Mouse (Mus musculus) brain, embryonic 14.5 days (tissue): Measurements from ENCODE around the gene Mgmt. TPM values are rescaled to one million over a fixed set of nuclear protein-coding genes. Genes with fewer than 3 reads are reported as not detected.
A peak's percentile ranks its signal among the peaks of the same experiment; 100 is the strongest.

Experiments
- DNase-seq: peaks from one replicate; pipeline ENCODE4 v3.0.0-alpha.2; 2011; ENCODE audit warnings: low read depth
- CTCF ChIP-seq: fragments of 200-500 bp; IDR thresholded peaks from 2 replicates; pipeline ENCODE4 v1.5.1; 2012; ENCODE audit warnings: inconsistent platforms, mild to moderate bottlenecking, moderate library complexity, borderline replicate concordance; ENCODE audit not compliant: insufficient read depth, insufficient read length; ENCODE audit errors: extremely low read depth
- POLR2A ChIP-seq: fragments of 200-500 bp; IDR thresholded peaks from 2 replicates; pipeline ENCODE4 v1.6.1; 2012; ENCODE audit warnings: mild to moderate bottlenecking, inconsistent platforms, borderline replicate concordance; ENCODE audit not compliant: poor library complexity, insufficient read depth, insufficient read length, severe bottlenecking; ENCODE audit errors: extremely low read depth
- polyA plus RNA-seq: library from polyadenylated mRNA; depleted of rRNA; stranded (reverse); fragments of >200 nt; gene quantifications from 2 replicates; pipeline ENCODE4 v1.2.3, GENCODE M21; 2012

Gene Mgmt
- polyA plus RNA-seq, 1 experiment: 0.85 TPM

- no peak for TF ChIP-seq CTCF
- no peak for TF ChIP-seq POLR2A
- peak; percentile 50 for DNase-seq
Observed at GRCm38 (mm10) chr7:137009732-137010275, 115.4 kb downstream of the Mgmt start.

GRCm38 (mm10) chr7:137010451-137010850 lies 116.0 kb downstream of the Mgmt start:
- no peak for DNase-seq

DNA sequence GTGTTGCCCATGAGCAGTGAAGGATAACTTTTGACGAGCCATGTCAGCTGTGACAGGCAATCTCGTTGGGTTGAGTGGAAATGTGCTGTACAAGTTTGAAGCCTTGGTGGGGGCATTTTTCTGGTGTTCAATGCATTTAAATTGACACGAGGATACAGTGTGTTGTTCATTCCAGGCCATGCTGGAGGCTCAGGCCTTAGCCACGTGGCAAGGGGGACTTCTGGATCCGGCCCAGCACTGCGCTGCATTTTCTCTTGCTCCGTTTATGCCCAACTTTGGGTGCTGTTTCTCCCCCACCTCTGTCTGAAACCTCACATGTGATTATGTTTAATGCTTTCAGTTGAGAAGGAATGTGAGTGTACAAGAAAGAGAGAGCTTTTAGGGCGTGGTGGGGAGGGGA lies 118.3 kb downstream of the Mgmt start:
- no peak for DNase-seq
- TF ChIP-seq CTCF (no peak), POLR2A (no peak)

More at GRCm38 (mm10) chr7:137010451-137010850, 116.0 kb downstream of the Mgmt start:
- no peak for TF ChIP-seq CTCF

- no peak for TF ChIP-seq POLR2A
- no peak for TF ChIP-seq CTCF
- no peak for DNase-seq
Observed at GRCm38 (mm10) chr7:137013433-137013832, 119.0 kb downstream of the Mgmt start.

GRCm38 (mm10) chr7:137018614-137019013 lies 124.2 kb downstream of the Mgmt start:
- no peak for DNase-seq
- no peak for TF ChIP-seq POLR2A
- TF ChIP-seq CTCF: no peak

- no peak for DNase-seq
- TF ChIP-seq CTCF (no peak), POLR2A (no peak)
Observed at GRCm38 (mm10) chr7:137020195-137020594, 125.8 kb downstream of the Mgmt start.

GRCm38 (mm10) chr7:137030789-137031188 lies 136.4 kb downstream of the Mgmt start:
- no peak for DNase-seq
- TF ChIP-seq CTCF (no peak), POLR2A (no peak)

GRCm38 (mm10) chr7:137033177-137033576 lies 138.8 kb downstream of the Mgmt start:
- TF ChIP-seq POLR2A: no peak
- no peak for TF ChIP-seq CTCF
- no peak for DNase-seq

DNA sequence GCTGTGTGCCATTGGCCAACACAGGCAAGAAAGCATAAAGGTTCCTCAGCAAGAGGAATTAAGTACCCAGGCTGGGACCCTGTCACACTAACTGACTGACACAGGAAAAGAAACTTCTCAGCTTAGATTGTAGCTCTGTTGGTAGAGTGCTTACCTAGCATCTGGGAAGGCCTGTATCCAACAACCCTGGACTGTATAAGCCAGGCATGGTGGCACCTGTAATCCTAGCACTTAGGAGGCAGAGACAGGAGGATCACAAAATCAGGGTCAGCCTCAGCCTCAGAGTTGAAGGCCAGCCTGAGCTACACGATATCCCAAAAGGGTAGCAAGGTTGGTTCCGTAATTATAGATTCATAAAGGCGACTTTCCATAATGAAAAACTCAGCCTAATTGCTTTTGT lies 140.6 kb downstream of the Mgmt start:
- no peak for DNase-seq
- TF ChIP-seq POLR2A (no peak), CTCF (no peak)

GRCm38 (mm10) chr7:137035916-137036315 lies 141.5 kb downstream of the Mgmt start:
- TF ChIP-seq POLR2A (no peak), CTCF (no peak)
- peak; percentile 65 for DNase-seq

DNA sequence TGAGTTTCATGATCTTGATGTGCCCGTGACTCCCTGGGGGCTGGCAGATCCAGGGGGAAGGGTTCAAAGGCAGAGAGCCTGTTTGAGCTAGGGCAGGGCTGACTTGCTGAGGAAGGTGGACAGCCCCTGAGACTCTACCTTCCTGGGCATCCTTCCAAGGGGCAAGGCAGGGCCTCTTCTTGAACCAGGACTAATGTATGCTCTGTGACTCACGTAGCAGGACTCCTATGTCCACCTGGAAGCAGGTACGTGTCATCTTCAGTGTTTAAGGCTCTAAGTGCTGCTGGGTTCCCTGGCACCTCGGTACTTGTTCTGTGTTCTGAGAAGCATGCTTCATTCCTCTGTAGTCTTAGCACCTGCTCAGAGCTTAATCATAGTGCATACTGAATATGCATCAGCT lies 143.1 kb downstream of the Mgmt start:
- DNase-seq: no peak
- TF ChIP-seq POLR2A (no peak), CTCF (no peak)

- TF ChIP-seq POLR2A (no peak), CTCF (no peak)
- peak; percentile 58 for DNase-seq
Observed at GRCm38 (mm10) chr7:137037872-137038271, 143.5 kb downstream of the Mgmt start.

GRCm38 (mm10) chr7:137038311-137038945 lies 144.0 kb downstream of the Mgmt start:
- TF ChIP-seq CTCF (no peak), POLR2A (no peak)
- peak; percentile 36 for DNase-seq

DNA sequence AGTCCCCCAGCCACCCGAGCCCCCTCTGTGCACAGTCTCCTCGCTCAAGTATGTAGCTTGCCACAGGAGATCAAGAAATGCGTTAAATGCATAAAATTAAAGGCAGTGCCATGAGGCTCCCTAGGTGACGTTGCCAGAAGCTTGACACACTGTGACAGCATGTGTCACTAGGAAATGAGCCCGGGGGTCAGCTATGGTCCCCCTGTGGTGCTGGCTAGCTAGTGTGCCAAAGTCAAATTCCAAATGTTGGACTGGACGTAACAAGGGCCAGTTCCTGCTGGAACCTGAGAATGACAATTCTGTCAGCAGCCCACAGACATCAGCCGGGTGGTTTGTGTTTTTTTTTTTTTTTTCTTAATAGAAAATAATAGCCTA lies 144.5 kb downstream of the Mgmt start:
- TF ChIP-seq CTCF (no peak), POLR2A (no peak)
- no peak for DNase-seq
